ENCODE assay signal across 17 mouse cellular contexts in genomic region chr3:152523315-152523638, GRCm38 (mm10).
DNase-seq lines count a peak whose midpoint lies in the region; ATAC-seq and TF ChIP-seq lines count a peak whose summit lies in the region.
"Had no signal": no experiment of that assay in that cellular context is flagged by ENCODE, and none has a peak within 500 bp of the region (broad histone marks: within the 10 kb centered on the region; RNA-seq: fewer than 3 reads in every experiment).

No protein-coding gene starts in this region.

- no peak for TF ChIP-seq POLR2A in embryonic fibroblast, embryonic 13.5 days (IDR thresholded peaks at IDR 0.05; ENCODE audit: low read depth, low read length)

- ATAC-seq in intestine, embryonic 15.5 days = peak; percentile 51; the same call in 1 of the 2 replicates
- ATAC-seq in stomach, embryonic 15.5 days (ENCODE audit: insufficient read depth, low FRiP score, low read depth) = 0 out of 2 replicates have a peak, but pooled peaks have one; percentile 10
- ATAC-seq: forebrain, embryonic 15.5 days; hindbrain, postnatal 0 days had no signal

- peaks cover 10% of the 10 kb centered on the region for H3K4me1 ChIP-seq in embryonic fibroblast, embryonic 13.5 days (ENCODE audit: control insufficient read depth, insufficient read depth, low read length)
- no peaks in the 10 kb centered on the region for H3K4me1 ChIP-seq in intestine, embryonic 15.5 days (replicated peaks)
- H3K4me1 ChIP-seq in stomach, embryonic 15.5 days = no peaks in the 10 kb centered on the region
- H3K4me1 ChIP-seq: embryonic facial prominence, embryonic 15.5 days; forebrain, embryonic 15.5 days; heart, embryonic 12.5 days; hindbrain, embryonic 13.5 days had no signal

- no peak for TF ChIP-seq CTCF in layer of hippocampus, adult 2 months (conservative IDR thresholded peaks at IDR 0.05)
- no peak for TF ChIP-seq CTCF in embryonic fibroblast, embryonic 13.5 days (IDR thresholded peaks at IDR 0.05; ENCODE audit: borderline replicate concordance, insufficient read depth, low read length)

- peak overlapping the region; percentile 5; the same call in 1 of the 2 replicates for H3K27ac ChIP-seq in layer of hippocampus, adult 2 months
- H3K27ac ChIP-seq in embryonic fibroblast, embryonic 13.5 days (ENCODE audit: insufficient read depth, low read length) = peak overlapping the region; percentile 82
- 0 out of 2 replicates have a peak overlapping the region, but pooled peaks have one; percentile 17 for H3K27ac ChIP-seq in intestine, embryonic 15.5 days
- H3K27ac ChIP-seq in stomach, embryonic 15.5 days = no peak overlapping the region
- H3K27ac ChIP-seq: embryonic facial prominence, embryonic 15.5 days; forebrain, embryonic 15.5 days; hindbrain, embryonic 13.5 days; hindbrain, postnatal 0 days had no signal

- DNase-seq in layer of hippocampus, adult 2 months (ENCODE audit: low spot score in 2 of 2) = no peak
- no peak for DNase-seq in layer of hippocampus, adult 9-10 months (ENCODE audit: low spot score)
- no peak for DNase-seq in urinary bladder, adult 18-20 months (ENCODE audit: low spot score in 2 of 2)
- DNase-seq: adrenal gland, adult 2 months; adrenal gland, postnatal 25 days; cerebellum, adult 18-20 months; cerebellum, adult 9-11 months; cerebellum, postnatal 36 days; gastrocnemius, postnatal 14 days had no signal

- H3K4me2 ChIP-seq in intestine, embryonic 15.5 days (replicated peaks) = no peak overlapping the region
- no peak overlapping the region for H3K4me2 ChIP-seq in stomach, embryonic 15.5 days
- H3K4me2 ChIP-seq: embryonic facial prominence, embryonic 15.5 days; forebrain, embryonic 15.5 days; heart, embryonic 12.5 days; hindbrain, embryonic 13.5 days had no signal

- WGBS in intestine, embryonic 15.5 days = 33% methylated on average over 4 of the region's 4 CpGs
- 31% methylated on average over 4 of the region's 4 CpGs for WGBS in stomach, embryonic 15.5 days

- no peaks in the 10 kb centered on the region for H3K9me3 ChIP-seq in intestine, embryonic 15.5 days
- H3K9me3 ChIP-seq in stomach, embryonic 15.5 days = no peaks in the 10 kb centered on the region
- H3K9me3 ChIP-seq: embryonic facial prominence, embryonic 15.5 days; forebrain, embryonic 15.5 days; heart, embryonic 12.5 days; hindbrain, embryonic 13.5 days had no signal

- H3K4me3 ChIP-seq in layer of hippocampus, adult 2 months = no peak overlapping the region
- H3K4me3 ChIP-seq in embryonic fibroblast, embryonic 13.5 days (ENCODE audit: insufficient read depth, low read length) = no peak overlapping the region
- no peak overlapping the region for H3K4me3 ChIP-seq in intestine, embryonic 15.5 days (replicated peaks)
- H3K4me3 ChIP-seq in stomach, embryonic 15.5 days (replicated peaks) = no peak overlapping the region
- H3K4me3 ChIP-seq: embryonic facial prominence, embryonic 15.5 days; forebrain, embryonic 15.5 days; heart, embryonic 12.5 days; hindbrain, embryonic 13.5 days had no signal

- no peaks in the 10 kb centered on the region for H3K27me3 ChIP-seq in intestine, embryonic 15.5 days (replicated peaks)
- no peaks in the 10 kb centered on the region for H3K27me3 ChIP-seq in stomach, embryonic 15.5 days (replicated peaks)
- H3K27me3 ChIP-seq: embryonic facial prominence, embryonic 15.5 days; forebrain, embryonic 15.5 days; heart, embryonic 12.5 days; hindbrain, embryonic 13.5 days had no signal

- no peaks in the 10 kb centered on the region for H3K36me3 ChIP-seq in intestine, embryonic 15.5 days
- H3K36me3 ChIP-seq in stomach, embryonic 15.5 days = no peaks in the 10 kb centered on the region
- H3K36me3 ChIP-seq: embryonic facial prominence, embryonic 15.5 days; forebrain, embryonic 15.5 days; heart, embryonic 12.5 days; hindbrain, embryonic 13.5 days had no signal

- no peak overlapping the region for H3K9ac ChIP-seq in intestine, embryonic 15.5 days
- H3K9ac ChIP-seq in stomach, embryonic 15.5 days = no peak overlapping the region
- H3K9ac ChIP-seq: embryonic facial prominence, embryonic 15.5 days; forebrain, embryonic 15.5 days; heart, embryonic 12.5 days; hindbrain, embryonic 13.5 days had no signal
